Mouse (Mus musculus): ENCODE results near the gene Zbtb38.

- TF ChIP-seq POLR2A (IDR thresholded peaks at IDR 0.05; ENCODE audit: borderline replicate concordance, control insufficient read depth, low read depth, low read length) = no peak
- no peak for TF ChIP-seq CTCF (IDR thresholded peaks at IDR 0.05; ENCODE audit: control insufficient read depth, insufficient read depth, low read length)
These were observed 116.0 kb downstream of the Zbtb38 start for GRCm38 (mm10) chr9:96636423-96637156.
